Mouse (Mus musculus) heart, adult 2 months (tissue): ENCODE measurements at regions not wholly inside any gene's neighbourhood (a gene's known extent, or its start where the extent isn't known, plus 50 kb on each side); places are given as distances from the start of the nearest gene placed in this dataset.

ENCODE experiments used
- CTCF ChIP-seq: fragments of 200-600 bp; IDR thresholded peaks from 2 replicates; pipeline ENCODE4 v1.8.1; 2022; ENCODE audit warnings: antibody characterized with exemption, mild to moderate bottlenecking, moderate library complexity
- EP300 ChIP-seq: fragments of 200-500 bp; IDR thresholded peaks from 2 replicates; pipeline ENCODE4 v1.6.1; 2011; ENCODE audit warnings: low read depth, low read length, control low read depth; ENCODE audit not compliant: insufficient read depth
- POLR2A ChIP-seq: fragments of 200-500 bp; IDR thresholded peaks from 2 replicates; pipeline ENCODE4 v1.6.1; 2011; ENCODE audit warnings: mild to moderate bottlenecking, low read depth, low read length, control low read depth; ENCODE audit not compliant: insufficient read depth

DNA sequence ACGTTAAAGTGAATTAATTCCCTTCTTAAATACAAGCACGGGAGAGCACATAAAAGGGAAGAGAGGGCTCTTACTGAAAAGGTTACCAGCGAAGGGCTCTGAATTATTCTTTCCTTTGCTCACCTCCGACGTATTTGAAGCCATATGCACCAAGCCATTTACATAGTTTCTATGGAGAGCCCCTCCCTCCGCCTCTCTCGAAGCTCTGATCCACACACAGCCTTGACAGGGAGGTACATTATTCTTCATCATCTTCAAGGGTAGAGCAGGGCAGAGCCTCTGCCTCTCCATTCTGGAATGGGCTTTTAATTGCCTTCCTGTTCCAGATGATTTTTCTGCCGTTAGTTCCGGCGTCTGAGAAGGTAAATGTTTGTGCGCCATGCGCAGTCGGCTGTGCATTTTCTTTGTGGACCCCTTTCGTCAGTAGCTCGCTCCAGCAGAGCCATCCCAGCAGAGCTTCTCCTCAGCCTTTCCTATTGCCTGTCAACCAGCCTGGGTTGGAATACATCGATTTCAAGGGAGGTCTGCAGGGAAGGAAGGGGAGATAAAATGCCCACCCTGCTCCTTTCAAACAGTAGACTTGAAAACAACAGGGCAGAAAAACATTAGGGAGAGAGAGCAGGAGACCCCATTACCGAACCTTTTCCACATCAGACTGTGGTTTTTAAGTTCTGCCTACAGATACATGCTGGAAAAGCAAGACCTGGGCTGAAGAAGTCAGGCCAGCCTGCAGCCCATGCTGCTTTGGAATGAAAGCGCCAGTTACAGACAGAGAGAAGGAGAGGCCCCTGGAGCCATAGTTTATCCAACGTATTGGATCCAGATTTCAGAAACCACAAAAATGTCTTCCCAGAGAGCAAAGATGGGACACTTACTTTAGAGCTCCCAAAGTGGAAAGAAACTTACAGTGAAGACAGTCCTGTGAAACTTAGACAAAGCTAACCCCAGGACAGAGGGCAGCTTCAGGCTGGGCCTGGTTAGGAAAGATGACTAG, 124.1 kb downstream of the Edn3 start:
- TF ChIP-seq CTCF = no peak
- no peak for TF ChIP-seq POLR2A
- no peak for TF ChIP-seq EP300
